Mouse (Mus musculus): ENCODE measurements around the gene Tnfrsf22. TPM values are rescaled to one million over a fixed set of nuclear protein-coding genes. Genes with fewer than 3 reads are reported as not detected.

Gene Tnfrsf22
- polyA plus RNA-seq, 1 experiment from 2014 or later: 11.5 TPM

Other genes starting within 250 kb of the Tnfrsf22 start
- 1,085 and 1,117 TPM in 2 replicates for gene Cdkn1c, start 188.6 kb downstream of the Tnfrsf22 start, polyA plus RNA-seq (2014; fragmentation: Nextera tagmentation; extraction: Ambion mirVana)
- gene Slc22a18, start 175.9 kb downstream of the Tnfrsf22 start, polyA plus RNA-seq (2014; fragmentation: Nextera tagmentation; extraction: Ambion mirVana): 0.58 and 1.0 TPM in 2 replicates
- 2.8 and 2.9 TPM in 2 replicates for gene Phlda2, start 146.5 kb downstream of the Tnfrsf22 start, polyA plus RNA-seq (2014; fragmentation: Nextera tagmentation; extraction: Ambion mirVana)
- 178 and 197 TPM in 2 replicates for gene Nap1l4, start 100.6 kb downstream of the Tnfrsf22 start, polyA plus RNA-seq (2014; fragmentation: Nextera tagmentation; extraction: Ambion mirVana)
- gene Cars, start 49.6 kb downstream of the Tnfrsf22 start, polyA plus RNA-seq (2014; fragmentation: Nextera tagmentation; extraction: Ambion mirVana): 55.9 and 56.7 TPM in 2 replicates
- gene Tnfrsf26, start 20.9 kb downstream of the Tnfrsf22 start, polyA plus RNA-seq (2014; fragmentation: Nextera tagmentation; extraction: Ambion mirVana): 0.07 and 0.08 TPM in 2 replicates
- 0.43 and 0.59 TPM in 2 replicates for gene Tnfrsf23, start 36.2 kb upstream of the Tnfrsf22 start, polyA plus RNA-seq (2014; fragmentation: Nextera tagmentation; extraction: Ambion mirVana)
- gene Osbpl5, start 107.3 kb upstream of the Tnfrsf22 start, polyA plus RNA-seq (2014; fragmentation: Nextera tagmentation; extraction: Ambion mirVana): 11.9 and 13.9 TPM in 2 replicates
- gene Mrgprg, start 117.3 kb upstream of the Tnfrsf22 start, polyA plus RNA-seq (2014; fragmentation: Nextera tagmentation; extraction: Ambion mirVana): not detected in 2 replicates
- gene Mrgpre, start 134.8 kb upstream of the Tnfrsf22 start, polyA plus RNA-seq (2014; fragmentation: Nextera tagmentation; extraction: Ambion mirVana): 1.4 and 1.7 TPM in 2 replicates
- gene Nadsyn1, start 173.2 kb upstream of the Tnfrsf22 start, polyA plus RNA-seq (2014; fragmentation: Nextera tagmentation; extraction: Ambion mirVana): 7.3 and 7.5 TPM in 2 replicates
- 56.4 and 66.4 TPM in 2 replicates for gene Dhcr7, start 173.5 kb upstream of the Tnfrsf22 start, polyA plus RNA-seq (2014; fragmentation: Nextera tagmentation; extraction: Ambion mirVana)
- gene Gm498, start 217.2 kb upstream of the Tnfrsf22 start, polyA plus RNA-seq (2014; fragmentation: Nextera tagmentation; extraction: Ambion mirVana): not detected in 2 replicates